Mouse (Mus musculus) T-cell, adult 66 days (primary cell): ENCODE measurements around the gene Colgalt1. TPM values are rescaled to one million over a fixed set of nuclear protein-coding genes. Genes with fewer than 3 reads are reported as not detected.

ENCODE experiments used
- total RNA-seq, 2 experiments: library from RNA; stranded (reverse); gene quantifications; 3 replicates in 1 of 2; 4 replicates in 1 of 2; pipeline ENCODE4 v1.2.4; 2023

Gene Colgalt1
- 10 to 100 TPM; 47.7 to 51.6 TPM for total RNA-seq

DNA sequence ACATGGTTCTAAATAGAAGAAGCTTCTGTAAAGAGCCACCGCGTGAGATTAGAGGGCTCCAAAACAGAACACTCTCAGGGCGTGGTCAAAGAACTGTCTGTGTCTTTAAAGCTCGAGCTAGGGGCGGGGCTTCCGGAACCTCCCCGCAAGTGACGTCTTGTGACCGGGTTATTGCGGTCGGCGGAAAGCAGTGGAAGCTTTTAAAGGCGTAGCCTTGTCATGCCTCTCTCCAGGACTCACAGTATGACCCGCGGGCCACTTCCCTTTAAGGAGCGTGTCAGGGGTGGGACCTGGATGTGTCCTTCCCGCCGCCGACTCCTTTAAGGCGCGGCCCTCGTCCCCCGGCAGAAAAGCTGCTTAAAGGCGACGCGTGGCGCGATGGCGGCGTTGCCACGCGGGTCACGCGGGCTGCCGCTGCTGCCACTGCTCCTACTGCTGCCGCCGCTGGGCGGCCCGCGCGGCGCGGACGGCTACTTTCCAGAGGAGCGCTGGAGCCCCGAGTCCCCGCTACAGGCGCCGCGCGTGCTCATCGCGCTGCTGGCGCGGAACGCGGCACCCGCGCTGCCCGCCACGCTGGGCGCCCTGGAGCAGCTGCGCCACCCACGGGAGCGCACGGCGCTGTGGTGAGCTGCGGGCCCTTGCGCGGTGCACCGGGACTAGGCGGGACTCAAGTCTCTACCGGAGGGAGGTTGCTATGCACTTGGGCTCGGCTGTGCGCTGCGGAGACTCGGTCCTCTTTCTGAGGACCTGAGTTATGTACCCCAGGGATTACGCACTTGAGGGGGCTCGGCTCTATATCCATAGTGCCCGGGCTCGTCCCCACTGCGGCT lies at the start of gene Colgalt1:
TSS of gene Colgalt1 (plus strand) at position 177 of the 830 bp plus-strand sequence.

DNA sequence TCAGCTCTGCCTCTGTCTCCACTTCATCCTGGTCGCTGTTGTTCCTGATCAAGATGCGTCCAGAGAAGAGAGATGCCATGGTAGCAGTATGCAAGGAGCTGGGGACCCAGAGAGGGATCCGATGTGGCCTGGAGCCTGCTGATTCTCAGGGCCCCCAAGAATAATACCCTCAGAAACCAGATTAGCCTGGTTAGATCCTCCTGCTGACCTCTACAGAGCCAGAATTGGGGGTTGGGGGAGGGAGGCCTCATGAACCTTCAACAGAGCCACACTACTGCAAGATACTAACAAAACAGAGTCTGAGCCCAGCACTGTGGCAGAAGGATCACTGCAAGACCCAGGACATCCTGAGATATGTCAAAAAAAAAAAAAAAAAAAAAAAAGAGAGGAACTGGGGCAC lies 44.3 kb upstream of the Colgalt1 start, which contains the start of gene Nxnl1:
TSS of gene Nxnl1 (minus strand) at position 101 of the 400 bp plus-strand sequence.

DNA sequence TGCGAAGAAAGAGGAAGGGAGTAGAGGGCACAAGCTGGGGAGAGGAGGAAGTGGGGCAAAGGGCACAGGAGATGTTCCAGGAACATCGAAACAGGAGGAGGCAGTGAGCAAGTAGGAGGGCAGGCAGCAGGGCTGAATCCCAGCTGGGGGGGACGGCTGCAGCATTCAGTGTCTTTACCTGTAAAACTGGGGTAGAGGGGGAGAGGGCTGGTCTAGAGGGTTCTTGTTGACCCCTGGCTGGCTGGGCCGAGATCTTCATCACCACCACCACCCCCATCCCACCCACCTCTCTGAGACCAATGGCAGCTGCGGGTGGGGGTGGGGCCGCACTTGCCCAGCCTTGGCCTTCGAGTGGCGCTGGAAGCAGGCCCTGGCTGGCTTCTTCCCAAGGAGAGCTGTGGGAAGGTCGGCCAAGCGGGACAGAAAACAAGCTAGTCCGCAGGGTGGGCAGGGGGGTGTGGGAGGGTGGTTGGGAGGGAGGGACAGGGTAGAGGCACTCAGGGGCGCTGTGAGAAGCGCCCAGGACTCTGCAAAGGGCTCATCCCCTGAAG lies 42.3 kb upstream of the Colgalt1 start, which contains the start of gene Slc27a1:
TSS of gene Slc27a1 (plus strand) at position 496 of the 551 bp plus-strand sequence.

DNA sequence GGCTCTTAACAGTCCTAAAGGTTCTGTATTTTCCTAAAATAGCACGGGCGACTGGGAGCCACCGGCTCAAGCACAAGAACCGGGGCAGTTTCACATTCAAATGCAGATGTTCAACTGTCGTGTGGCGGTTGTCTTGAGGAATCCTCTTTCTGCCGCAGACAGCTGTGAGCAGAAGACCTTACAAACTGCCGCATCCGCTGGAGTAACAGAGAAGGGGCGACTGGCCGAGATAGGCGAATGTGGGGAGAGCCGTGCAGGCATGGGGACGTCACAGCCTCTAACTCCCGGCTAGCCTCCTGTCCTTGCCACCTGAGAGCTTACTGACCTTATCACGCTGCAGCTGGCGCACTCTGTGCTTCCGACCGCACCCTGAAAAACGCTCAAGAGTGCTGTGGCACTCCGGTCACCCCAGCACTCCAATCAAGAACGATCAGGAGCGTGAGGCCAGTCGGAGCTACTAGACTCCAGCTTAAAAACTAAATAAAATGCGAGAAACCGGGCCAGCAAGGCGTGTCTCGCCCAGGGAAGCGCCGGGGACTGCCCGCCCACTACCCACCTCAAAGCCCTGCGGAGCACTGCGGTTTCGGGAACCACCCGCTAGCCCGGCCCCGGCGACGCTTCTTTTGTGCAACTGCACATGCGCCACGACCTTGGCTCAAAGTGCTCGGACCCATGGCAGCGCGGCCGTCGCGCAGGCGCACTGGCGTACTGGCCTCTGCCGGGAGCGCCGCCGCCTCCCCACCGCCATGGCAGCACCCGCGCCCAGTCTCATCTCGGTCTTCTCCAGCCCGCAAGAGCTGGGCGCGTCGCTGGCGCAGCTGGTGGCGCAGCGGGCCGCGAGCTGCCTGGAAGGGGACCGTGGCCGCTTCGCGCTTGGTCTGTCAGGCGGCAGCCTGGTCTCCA lies 19.1 kb upstream of the Colgalt1 start, which contains the start of gene Pgls:
TSS of gene Pgls (plus strand) at position 706 of the 903 bp plus-strand sequence.

DNA sequence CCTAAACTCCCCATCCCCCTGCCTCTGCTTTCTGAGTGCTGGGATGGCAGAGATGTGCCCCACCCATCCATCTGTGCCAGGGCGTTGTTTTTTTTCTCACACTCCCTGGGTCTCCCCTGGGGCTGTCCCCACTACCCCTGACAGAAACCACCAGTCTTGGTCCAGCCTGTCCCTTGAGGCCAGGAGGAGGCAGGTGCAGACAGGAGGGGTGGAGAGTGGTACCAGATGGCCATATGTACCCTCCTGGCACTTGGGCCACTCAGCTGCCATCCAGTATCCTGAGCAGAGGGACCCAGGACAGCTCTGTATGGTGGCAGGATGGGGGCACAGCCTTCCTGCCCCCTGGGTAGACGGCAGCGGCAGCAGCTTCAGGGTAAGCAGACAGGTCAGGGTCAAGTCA lies 13.3 kb upstream of the Colgalt1 start, which contains the start of gene Fam129c:
TSS of gene Fam129c (plus strand) at position 198 of the 400 bp plus-strand sequence.

DNA sequence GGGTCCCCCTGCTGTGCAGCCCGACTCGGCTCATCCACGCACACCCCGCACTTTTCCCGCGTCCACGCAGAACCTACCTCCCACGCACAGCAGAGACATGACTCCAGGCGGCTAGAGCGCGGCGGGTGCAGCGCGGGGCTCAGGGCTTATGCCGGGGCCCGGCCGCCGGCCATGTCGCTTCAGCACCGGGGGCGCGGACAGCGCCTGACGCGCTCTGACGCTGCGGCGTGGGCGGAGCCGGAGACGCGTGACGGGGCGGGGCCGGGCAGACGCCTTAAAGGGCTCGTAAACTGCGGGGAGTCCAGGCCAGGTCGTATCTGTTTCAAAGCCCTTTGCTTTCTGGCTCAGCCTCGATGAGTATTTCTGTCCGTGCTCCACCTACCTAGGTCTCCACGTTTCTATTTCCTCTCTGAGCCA lies 60.8 kb downstream of the Colgalt1 start, which contains the start of gene Unc13a:
TSS of gene Unc13a (minus strand) at position 209 of the 417 bp plus-strand sequence.

Other genes starting within 250 kb of the Colgalt1 start
- gene Use1, start 244.2 kb upstream of the Colgalt1 start, total RNA-seq, result 100 to 1,000 TPM; 267 to 299 TPM
- 10 to 100 TPM; 19.9 to 21.2 TPM for gene Ocel1, start 239.7 kb upstream of the Colgalt1 start, total RNA-seq
- 1 to 10 TPM; 7.7 to 9.2 TPM for gene Nr2f6, start 229.0 kb upstream of the Colgalt1 start, total RNA-seq
- gene Ushbp1, start 215.2 kb upstream of the Colgalt1 start, total RNA-seq, result not detected
- 100 to 1,000 TPM; 122 to 127 TPM for gene Babam1, start 214.1 kb upstream of the Colgalt1 start, total RNA-seq
- 1 to 10 TPM; 1.5 to 1.8 TPM for gene Ankle1, start 205.0 kb upstream of the Colgalt1 start, total RNA-seq
- 10 to 100 TPM; 94.0 to 94.4 TPM for gene Abhd8, start 147.3 kb upstream of the Colgalt1 start, total RNA-seq
- gene Mrpl34, start 146.0 kb upstream of the Colgalt1 start, total RNA-seq, result 10 to 100 TPM; 40.3 to 40.8 TPM
- 100 to 1,000 TPM; 109 to 112 TPM for gene Dda1, start 141.8 kb upstream of the Colgalt1 start, total RNA-seq
- gene Ano8, start 125.0 kb upstream of the Colgalt1 start, total RNA-seq, result 10 to 100 TPM; 22.9 to 29.4 TPM
- 10 to 100 TPM; 18.6 to 23.0 TPM for gene Gtpbp3, start 122.9 kb upstream of the Colgalt1 start, total RNA-seq
- not detected for gene Plvap, start 99.2 kb upstream of the Colgalt1 start, total RNA-seq
- not detected for gene Ccdc194, start 85.3 kb upstream of the Colgalt1 start, total RNA-seq
- gene Bst2, start 73.5 kb upstream of the Colgalt1 start, total RNA-seq, result 10 to 100 TPM; 57.3 to 79.1 TPM
- 10 to 100 TPM; 29.8 to 42.6 TPM for gene Mvb12a, start 68.1 kb upstream of the Colgalt1 start, total RNA-seq
- gene Tmem221, start 52.1 kb upstream of the Colgalt1 start, total RNA-seq, result 1 to 10 TPM in 1 of 2 experiments, under 1 TPM in 1; 0.83 to 1.7 TPM
- gene Nxnl1, start 44.4 kb upstream of the Colgalt1 start, total RNA-seq, result not detected
- 1 to 10 TPM; 4.8 to 5.7 TPM for gene Slc27a1, start 42.1 kb upstream of the Colgalt1 start, total RNA-seq
- 10 to 100 TPM; 56.5 to 58.1 TPM for gene Pgls, start 18.8 kb upstream of the Colgalt1 start, total RNA-seq
- gene Fam129c, start 13.3 kb upstream of the Colgalt1 start, total RNA-seq, result 1 to 10 TPM; 2.4 to 7.0 TPM
- gene Unc13a, start 60.8 kb downstream of the Colgalt1 start, total RNA-seq, result under 1 TPM; 0.64 to 0.95 TPM
- gene Jak3, start 65.3 kb downstream of the Colgalt1 start, total RNA-seq, result 100 to 1,000 TPM; 103 to 113 TPM
- gene Insl3, start 78.2 kb downstream of the Colgalt1 start, total RNA-seq, result 10 to 100 TPM; 59.1 to 70.3 TPM
- gene B3gnt3, start 90.8 kb downstream of the Colgalt1 start, total RNA-seq, result under 1 TPM; 0.64 to 0.89 TPM
- gene Fcho1, start 114.7 kb downstream of the Colgalt1 start, total RNA-seq, result 100 to 1,000 TPM; 134 to 136 TPM